Mouse (Mus musculus): ENCODE results near the gene Pcnx. TPM values are rescaled to one million over a fixed set of nuclear protein-coding genes. Genes with fewer than 3 reads are reported as not detected.

Pcnx gene
- total RNA-seq, 2 experiments from 2014 or later = 103 to 113 TPM

- DNase-seq = no peak
These were observed 44.6 kb downstream of the Pcnx start for GRCm38 (mm10) chr12:81904456-81904855.

DNA sequence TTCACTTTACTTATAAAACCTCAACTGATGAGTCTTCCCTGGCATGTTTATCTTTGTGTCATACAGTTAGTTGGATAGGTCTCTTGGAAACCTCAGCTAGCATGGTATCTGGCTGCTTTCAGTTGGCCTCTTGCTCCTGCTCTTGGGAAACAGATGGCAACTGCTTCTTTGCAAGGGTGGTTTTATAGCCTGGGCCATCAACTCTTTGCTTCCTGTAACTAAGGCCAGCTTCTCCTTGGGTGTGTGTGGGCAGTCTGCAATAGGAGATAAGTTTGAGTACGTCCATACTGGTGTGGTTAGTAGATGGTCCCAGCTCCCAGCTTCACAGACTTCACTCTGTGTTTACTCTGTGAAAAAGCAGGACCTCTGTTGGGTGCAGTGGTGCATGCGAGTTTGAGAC is 46.0 kb downstream of the Pcnx start:
- no peak for DNase-seq

DNA sequence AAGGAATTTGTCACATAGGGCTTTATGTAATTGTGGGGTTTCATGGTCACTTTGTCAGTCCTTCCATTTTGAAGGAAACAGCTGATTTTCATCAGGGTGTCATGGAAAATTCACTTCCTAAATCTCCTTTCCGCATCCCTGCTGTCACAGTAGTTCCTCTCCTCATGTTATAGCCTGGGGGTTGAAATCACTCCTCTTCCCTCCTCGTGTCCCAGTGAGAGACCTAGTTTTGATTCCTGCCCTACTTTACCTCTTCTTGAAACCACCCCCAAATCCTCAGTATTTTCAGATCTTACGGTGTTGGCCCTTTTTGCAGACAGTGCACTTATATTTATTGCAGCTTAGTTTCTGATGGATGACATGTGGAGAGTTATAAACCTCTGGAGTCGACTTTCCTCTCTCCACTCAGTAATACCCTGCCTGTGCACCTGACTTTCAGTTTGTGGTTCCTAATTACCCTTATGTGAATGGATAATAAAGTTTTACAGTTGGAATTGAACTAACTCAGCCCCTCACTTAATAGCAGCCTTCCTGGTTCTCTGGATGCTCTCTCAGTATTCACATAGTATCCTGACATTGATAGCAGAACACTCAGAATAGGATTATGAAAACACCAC is 48.0 kb downstream of the Pcnx start:
- no peak for DNase-seq

- no peak for DNase-seq
These were observed 50.6 kb downstream of the Pcnx start for GRCm38 (mm10) chr12:81910439-81910838.

DNA sequence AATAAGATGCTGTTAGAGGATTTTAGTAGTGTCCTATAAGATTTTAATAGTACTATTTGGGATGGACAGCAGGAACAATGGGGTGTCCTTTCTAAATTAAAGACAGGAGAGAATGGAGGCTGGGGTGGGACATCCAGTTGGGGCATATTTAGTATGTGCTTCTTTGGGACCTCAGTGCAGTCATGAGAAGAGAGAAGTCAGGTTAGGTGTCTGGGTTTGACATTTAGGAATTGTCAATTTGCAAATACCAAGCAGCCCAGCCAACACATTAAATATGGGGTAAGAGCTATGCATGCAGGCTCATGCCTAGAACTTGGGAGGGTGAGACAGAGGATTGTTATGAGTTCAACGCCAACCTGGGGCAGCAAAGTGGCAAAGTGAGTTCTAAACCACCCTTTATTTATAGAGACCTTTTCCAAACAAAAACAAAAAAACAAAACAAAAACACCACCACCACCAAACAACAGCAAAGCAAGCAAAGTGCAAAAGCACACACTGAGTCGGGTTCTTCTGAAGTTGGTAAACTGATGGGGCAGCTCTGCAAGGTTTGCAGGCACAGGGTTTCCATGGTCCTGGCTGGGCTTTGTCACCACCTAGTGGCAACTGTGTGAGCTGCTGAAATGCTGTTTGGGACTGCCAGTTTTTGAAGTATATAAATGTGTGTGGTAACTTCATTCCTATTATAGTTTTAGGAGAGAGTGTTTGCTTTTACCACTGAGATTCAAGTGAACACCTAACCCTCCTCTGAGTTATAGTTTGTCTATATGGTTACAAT is 55.5 kb downstream of the Pcnx start:
- peak; percentile 71 to 75 for DNase-seq

- DNase-seq = no peak
These were observed 58.5 kb downstream of the Pcnx start for GRCm38 (mm10) chr12:81918346-81918745.

DNA sequence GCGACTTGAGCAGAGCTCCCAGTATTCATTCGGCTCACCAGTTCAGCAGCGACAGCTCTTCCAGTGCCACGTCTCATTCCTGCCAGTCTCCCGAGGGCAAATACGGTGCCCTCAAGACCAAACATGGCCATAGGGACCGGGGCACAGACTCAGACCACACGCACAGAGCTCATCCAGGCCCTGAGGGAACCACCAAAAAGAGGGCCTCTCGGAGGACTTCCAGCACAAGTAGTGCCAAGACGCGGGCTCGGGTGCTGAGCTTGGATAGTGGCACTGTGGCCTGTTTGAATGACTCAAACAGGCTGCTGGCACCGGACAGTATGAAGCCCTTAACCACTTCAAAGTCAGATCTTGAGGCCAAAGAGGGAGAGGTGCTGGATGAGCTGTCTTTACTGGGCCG is 59.1 kb downstream of the Pcnx start:
- DNase-seq = no peak

- no peak for DNase-seq
These were observed 60.2 kb downstream of the Pcnx start for GRCm38 (mm10) chr12:81920027-81920426.

DNA sequence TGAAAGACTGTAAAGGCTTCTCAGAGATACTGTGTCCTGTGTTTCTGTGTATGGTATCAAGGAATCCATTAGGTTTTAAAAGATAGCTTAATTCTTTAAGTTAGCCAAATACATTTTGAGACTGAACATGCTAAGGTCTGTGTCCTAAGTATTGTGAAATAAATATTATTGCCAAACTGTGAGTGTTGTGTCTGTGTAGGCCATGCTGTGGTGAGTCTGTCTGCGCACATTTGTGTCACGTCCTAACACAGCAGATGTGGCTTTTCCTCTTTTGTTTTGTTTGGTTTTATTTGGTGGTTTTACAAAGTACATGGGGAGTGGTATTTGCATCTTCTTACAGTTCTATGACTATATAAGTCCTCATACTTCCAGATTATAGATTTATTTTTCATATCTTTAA is 60.8 kb downstream of the Pcnx start:
- no peak for DNase-seq

- no peak for DNase-seq
These were observed 62.0 kb downstream of the Pcnx start for GRCm38 (mm10) chr12:81921785-81922184.

DNA sequence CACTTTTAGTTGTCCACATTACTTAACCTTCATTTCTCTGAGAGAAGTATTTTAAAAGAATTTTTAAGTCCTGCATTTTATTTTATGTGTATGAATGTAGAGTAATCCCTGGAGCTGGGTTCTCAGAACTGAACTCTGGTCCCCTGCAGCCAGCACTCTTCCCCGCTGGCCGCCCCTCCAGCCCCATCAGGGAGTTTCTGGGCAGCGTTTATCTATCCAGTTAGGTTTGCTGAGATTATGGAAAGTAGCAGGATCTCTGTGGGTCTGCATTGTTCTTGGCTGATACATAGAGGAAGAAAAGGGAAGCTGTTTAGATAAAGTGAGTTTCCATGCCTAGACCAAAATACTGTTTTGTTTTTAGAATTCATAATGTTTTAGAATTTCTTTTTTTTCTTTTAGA is 63.0 kb downstream of the Pcnx start:
- no peak for DNase-seq

GRCm38 (mm10) chr12:81927163-81927562 is 67.3 kb downstream of the Pcnx start:
- DNase-seq = no peak

GRCm38 (mm10) chr12:81927643-81928381 is 68.0 kb downstream of the Pcnx start:
- DNase-seq = no peak

DNA sequence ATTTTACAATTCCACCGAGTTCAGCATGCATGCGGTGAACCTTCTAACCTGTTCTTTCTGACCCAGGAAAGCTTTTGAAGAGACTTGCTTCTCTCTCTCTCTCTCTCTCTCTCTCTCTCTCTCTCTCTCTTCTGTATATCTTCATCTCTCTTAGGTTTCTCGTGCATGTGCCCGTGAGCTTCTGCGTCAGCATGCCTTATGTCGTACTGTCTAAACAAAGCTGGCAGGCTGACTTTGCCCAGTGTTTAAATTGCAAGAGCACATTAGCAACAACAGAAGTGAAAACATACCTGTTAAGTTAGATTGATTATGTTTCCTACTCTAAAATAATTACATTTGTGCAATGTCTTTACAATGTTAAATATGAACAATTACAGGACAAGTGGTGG is 68.6 kb downstream of the Pcnx start:
- no peak for DNase-seq

DNA sequence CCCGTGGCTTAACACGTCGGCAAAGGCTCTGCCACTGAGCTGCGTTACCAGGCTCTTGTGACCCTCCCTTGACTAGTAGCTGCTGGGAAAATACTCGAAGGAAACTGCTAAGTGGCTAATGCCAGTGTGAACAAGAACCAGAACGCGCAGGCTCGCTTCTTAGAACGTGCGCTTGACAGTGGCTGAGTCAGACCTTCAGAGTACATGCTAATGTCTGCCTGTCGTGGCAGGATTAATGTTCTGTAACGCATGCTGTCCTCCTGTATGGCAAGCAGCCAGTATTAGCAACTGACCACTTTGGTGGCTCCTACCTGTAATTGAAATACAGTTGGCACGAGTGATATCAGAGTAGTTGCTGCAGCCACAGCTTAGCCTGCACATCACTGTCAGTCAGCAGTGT is 72.2 kb downstream of the Pcnx start:
- DNase-seq = no peak

DNA sequence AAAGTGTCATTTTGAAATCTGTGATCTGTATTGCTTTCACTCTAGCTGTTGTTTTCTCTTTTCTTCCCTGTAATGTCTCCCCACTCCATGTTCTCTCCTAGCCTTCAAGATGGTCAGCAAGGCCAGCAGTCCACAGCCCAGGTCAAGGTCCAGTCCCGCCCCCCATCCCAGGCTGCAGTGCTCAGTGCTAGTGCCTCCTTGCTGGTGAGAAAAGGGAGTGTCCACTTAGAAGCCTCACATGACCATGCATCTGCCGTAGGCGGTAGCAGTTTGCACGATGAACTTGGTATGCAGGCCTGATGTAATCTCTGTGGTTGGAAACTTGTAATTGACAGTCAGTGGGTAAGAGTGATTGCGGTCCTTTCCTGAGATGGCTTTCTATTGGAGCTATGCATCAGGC is 73.6 kb downstream of the Pcnx start:
- no peak for DNase-seq

GRCm38 (mm10) chr12:81934510-81934909 is 74.7 kb downstream of the Pcnx start:
- no peak for DNase-seq

DNA sequence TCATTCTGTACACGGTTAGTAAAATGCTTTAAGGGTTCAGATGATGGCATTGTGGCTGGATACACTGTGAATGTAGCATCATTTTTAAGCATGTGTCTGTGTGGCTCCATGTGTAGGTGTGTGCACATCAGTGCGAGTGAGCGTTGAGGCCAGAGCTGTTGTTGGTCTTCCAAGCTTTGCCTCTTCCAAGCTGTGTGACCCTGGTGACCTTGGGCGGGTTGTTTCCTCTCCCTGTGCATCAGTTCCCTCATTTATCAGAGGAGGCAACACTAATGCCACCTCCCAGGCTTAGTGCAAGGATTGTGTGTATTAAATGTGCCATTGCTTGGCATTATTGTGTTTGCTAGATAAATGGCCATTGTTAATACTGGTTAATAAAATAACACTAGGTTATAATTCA is 76.2 kb downstream of the Pcnx start:
- DNase-seq = no peak

- DNase-seq = no peak
These were observed 81.4 kb downstream of the Pcnx start for GRCm38 (mm10) chr12:81941191-81941590.

GRCm38 (mm10) chr12:81943331-81944062 is 83.7 kb downstream of the Pcnx start:
- DNase-seq = no peak

- DNase-seq = no peak
These were observed 89.2 kb downstream of the Pcnx start for GRCm38 (mm10) chr12:81949026-81949425.

DNA sequence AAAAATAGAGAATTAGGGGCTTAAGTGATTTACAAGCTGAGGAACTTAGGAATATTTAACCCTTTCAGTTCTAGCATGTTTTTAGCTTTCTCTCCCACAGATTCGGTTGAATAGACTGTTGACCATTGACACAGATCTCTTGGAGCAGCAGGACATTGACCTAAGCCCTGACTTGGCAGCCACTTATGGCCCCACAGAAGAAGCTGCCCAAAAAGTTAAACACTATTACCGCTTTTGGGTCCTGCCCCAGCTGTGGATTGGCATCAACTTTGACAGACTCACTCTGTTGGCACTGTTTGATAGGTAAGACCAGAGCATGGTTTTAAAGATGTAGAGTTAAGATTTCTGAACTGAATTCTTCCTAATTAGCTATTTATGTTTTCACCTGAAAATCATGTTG is 90.2 kb downstream of the Pcnx start:
- DNase-seq = no peak

GRCm38 (mm10) chr12:81958351-81958750 is 98.5 kb downstream of the Pcnx start:
- no peak for DNase-seq
